ENCODE assay signal across 8 mouse cellular contexts in genomic region chr4:109437913-109438878, GRCm38 (mm10). TPM values are rescaled to one million over a fixed set of nuclear protein-coding genes. Genes with fewer than 3 reads are reported as not detected.
DNase-seq lines count a peak whose midpoint lies in the region; ATAC-seq lines count a peak whose summit lies in the region.
"Had no signal": no experiment of that assay in that cellular context is flagged by ENCODE, and none has a peak within 500 bp of the region (broad histone marks: within the 10 kb centered on the region; RNA-seq: fewer than 3 reads in every experiment).

No protein-coding gene starts in this region.

- no peaks in the 10 kb centered on the region for H3K9me3 ChIP-seq in hindbrain, embryonic 14.5 days (ENCODE audit: control insufficient read depth, low read length)
- H3K9me3 ChIP-seq: stomach, embryonic 15.5 days had no signal

- H3K4me3 ChIP-seq in hindbrain, embryonic 14.5 days (replicated peaks; ENCODE audit: low read length): no peak overlapping the region
- H3K4me3 ChIP-seq: stomach, embryonic 15.5 days had no signal

- H3K27me3 ChIP-seq in hindbrain, embryonic 14.5 days (ENCODE audit: control insufficient read depth, insufficient read depth, low read length): no peaks in the 10 kb centered on the region
- H3K27me3 ChIP-seq: stomach, embryonic 15.5 days had no signal

- ATAC-seq in frontal cortex, adult (ENCODE audit: low TSS enrichment): peak; percentile 62; the same call in 1 of the 2 replicates
- ATAC-seq in hindbrain, embryonic 14.5 days (ENCODE audit: low FRiP score): peak; percentile 77

- H3K4me1 ChIP-seq in hindbrain, embryonic 14.5 days (replicated peaks; ENCODE audit: control insufficient read depth, insufficient read depth, low read length): no peaks in the 10 kb centered on the region
- H3K4me1 ChIP-seq: stomach, embryonic 15.5 days had no signal

- DNase-seq in ZHBTc4 (ENCODE audit: low read depth, low spot score): peak; percentile 78
- DNase-seq in cerebellum, adult 9-10 months: peak; percentile 66
- DNase-seq in hindbrain, embryonic 14.5 days (ENCODE audit: low spot score): peak; percentile 74
- peak; percentile 37 to 41 for DNase-seq in layer of hippocampus, postnatal 36 days
- DNase-seq in lung, postnatal 25 days (ENCODE audit: low spot score): peak; percentile 73
- DNase-seq in retina, embryonic 14.5 days (ENCODE audit: low spot score): peak; percentile 87

- H3K4me2 ChIP-seq in hindbrain, embryonic 14.5 days (replicated peaks): no peak overlapping the region
- H3K4me2 ChIP-seq: stomach, embryonic 15.5 days had no signal

- H3K36me3 ChIP-seq in hindbrain, embryonic 14.5 days (replicated peaks; ENCODE audit: control insufficient read depth, insufficient read depth): no peaks in the 10 kb centered on the region
- H3K36me3 ChIP-seq: stomach, embryonic 15.5 days had no signal

- H3K9ac ChIP-seq in hindbrain, embryonic 14.5 days: no peak overlapping the region
- H3K9ac ChIP-seq: stomach, embryonic 15.5 days had no signal

- H3K27ac ChIP-seq in hindbrain, embryonic 14.5 days: no peak overlapping the region
- H3K27ac ChIP-seq: stomach, embryonic 15.5 days had no signal

- WGBS in hindbrain, embryonic 14.5 days: 55% methylated on average over 9 of the region's 9 CpGs

RNA-seq across cellular contexts. Expression of gene Ttc39a, which starts 31.8 kb away (rescaled TPM):
- 3.3 and 3.5 TPM in 2 replicates for polyA plus RNA-seq in hindbrain, embryonic 14.5 days (2014; fragmentation: Nextera tagmentation; extraction: Ambion mirVana)
- 1 to 10 TPM; 1.2 to 1.9 TPM for total RNA-seq in layer of hippocampus, postnatal 36 days (2021)

RNA-seq across cellular contexts. Expression of gene Rnf11, which starts 46.3 kb away (rescaled TPM):
- 99.2 and 114 TPM in 2 replicates for polyA plus RNA-seq in hindbrain, embryonic 14.5 days (2014; fragmentation: Nextera tagmentation; extraction: Ambion mirVana)
- total RNA-seq in layer of hippocampus, postnatal 36 days (2021): 100 to 1,000 TPM; 181 to 188 TPM
